Mouse (Mus musculus): ENCODE measurements around the gene Akap6.

- no peak for TF ChIP-seq CTCF (IDR thresholded peaks at IDR 0.05; ENCODE audit: low read depth)
- no peak for TF ChIP-seq EP300 (IDR thresholded peaks at IDR 0.05; ENCODE audit: low read depth)
These were observed 162.7 kb downstream of the Akap6 start for GRCm38 (mm10) chr12:52861922-52862321.
